Mouse (Mus musculus) spleen, postnatal 14 days (tissue): Measurements from ENCODE around the gene Nek11.

Source experiments
- DNase-seq, 2 experiments: peaks; one replicate each; pipeline ENCODE4 v3.0.0; 2021 to 2022; ENCODE audit warnings: low spot score in 2 of 2

The Nek11 gene

DNA sequence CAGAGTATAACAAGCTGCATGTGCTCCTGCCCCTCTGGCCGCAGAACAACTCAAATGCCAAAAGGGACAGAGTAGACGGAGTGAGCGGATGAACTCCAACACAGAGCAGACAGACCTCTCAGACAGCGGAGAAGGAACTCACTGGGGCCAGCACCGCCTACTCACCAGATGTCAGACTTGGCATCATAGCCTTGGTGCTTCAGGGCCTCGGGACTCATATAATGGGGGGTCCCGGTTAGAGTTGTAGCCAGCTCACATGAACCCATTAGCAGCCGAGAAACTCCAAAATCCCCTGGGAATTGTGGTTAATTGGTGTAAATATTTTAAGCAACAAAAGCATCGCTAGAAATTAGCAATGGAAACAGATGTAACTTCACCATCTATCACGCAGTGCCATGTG, 82.1 kb downstream of the Nek11 start:
- DNase-seq = no peak

DNA sequence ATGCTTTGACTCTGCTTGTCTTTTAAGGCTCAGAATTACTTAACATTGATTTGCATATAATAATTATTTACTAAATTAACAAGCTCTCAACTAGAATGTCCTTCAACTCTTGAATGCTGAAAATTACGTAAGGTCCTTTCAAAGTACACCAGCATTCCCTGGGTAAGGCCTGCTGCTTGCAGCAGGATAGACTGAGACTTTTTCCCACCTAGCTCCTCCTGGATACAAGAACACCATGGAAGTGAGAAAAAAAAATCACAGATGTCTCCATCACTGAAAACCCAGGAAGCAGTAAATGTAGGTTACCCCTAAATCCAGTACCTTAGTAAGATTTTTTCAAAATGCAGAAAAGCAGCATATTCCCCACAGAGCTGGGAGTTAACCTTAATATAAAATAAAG, 82.6 kb downstream of the Nek11 start:
- DNase-seq = no peak

DNA sequence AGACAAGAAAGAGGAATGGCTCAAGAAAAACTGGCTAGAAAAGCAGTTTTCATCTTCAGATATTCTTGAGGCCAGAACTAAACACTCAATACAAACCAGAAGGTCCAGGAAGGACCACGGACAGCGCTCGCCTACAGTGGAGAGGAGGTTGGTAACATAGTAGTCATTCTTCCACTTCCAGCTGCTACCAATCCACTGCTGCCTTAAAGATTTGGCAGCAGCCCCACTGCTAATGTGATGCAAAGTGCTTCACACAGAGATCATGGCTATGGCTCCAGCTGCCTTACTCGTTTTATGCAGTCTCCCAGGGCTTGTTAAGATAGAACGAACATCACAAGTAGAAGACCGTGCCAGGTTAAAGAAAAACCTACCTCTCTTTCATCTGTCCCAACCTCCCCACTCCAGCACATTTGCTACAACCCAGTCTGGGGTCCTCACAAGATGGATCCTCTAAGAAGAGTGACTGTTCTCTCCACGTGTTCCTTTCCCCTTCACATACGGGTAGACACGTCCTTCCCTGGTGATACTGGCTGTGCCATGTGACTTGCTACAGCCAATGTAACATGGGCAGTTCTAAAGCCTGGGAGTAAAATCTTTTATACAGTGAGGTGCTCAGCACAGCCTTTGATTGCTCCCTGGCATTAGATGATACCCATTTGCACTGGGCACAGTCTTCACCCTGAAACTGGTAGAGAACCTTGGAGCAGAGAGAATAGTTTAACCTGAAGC, 85.6 kb downstream of the Nek11 start:
- no peak for DNase-seq

DNA sequence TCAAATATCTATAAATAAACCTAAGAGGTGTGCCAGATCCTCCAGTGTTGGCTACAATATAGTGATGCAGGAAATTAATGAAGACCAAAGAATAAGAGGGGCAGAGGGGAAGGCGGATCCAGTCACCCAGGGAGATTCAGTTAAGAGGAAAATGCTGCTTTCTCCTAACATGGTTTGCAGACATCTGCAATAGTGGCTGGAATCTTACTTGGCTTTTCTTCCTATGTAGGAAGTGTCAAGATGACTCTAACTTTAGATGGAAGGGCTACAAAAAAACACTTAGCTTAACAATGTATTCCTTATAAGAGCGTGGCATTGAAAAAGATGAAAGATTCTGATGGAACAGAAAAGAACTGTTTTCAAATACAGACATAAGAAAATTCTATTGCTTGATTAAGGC, 89.3 kb downstream of the Nek11 start:
- DNase-seq = no peak

DNA sequence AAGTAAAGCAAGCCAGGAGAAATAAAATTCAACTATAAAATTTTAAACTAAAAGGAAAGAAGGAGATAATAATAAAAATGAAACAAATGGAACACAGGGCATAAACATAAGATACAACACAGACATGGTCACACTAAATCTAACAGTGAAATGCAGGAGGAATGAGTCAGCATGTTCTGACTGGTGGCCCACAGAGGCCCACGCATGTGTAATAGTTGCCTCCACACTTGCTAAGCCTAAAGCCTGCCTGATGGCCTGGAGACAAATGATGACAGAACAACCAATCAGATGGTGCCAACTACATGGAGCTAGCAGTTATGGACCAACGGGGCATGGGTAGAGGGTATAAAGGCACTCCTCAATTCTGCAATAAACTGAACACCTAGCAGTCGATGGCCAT, 93.1 kb downstream of the Nek11 start:
- DNase-seq = no peak

DNA sequence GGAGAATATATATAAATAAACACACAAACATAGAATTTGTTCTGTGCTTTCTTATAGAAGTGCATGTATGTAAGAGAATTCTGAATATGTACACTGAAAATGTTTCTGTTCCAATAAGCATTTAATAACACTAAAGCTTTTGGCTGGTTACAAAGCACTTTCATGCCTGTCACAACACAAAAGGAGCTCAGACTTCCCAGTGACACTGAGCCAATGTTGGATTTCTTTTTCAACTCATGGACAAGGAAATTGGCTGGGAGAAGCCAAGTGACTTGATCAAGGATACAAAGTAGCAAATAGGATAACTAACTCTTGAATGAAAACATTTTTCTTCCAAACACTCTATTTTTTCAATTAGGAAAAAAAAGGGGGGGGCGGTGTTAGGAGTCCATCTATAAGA, 93.9 kb downstream of the Nek11 start:
- no peak for DNase-seq

DNA sequence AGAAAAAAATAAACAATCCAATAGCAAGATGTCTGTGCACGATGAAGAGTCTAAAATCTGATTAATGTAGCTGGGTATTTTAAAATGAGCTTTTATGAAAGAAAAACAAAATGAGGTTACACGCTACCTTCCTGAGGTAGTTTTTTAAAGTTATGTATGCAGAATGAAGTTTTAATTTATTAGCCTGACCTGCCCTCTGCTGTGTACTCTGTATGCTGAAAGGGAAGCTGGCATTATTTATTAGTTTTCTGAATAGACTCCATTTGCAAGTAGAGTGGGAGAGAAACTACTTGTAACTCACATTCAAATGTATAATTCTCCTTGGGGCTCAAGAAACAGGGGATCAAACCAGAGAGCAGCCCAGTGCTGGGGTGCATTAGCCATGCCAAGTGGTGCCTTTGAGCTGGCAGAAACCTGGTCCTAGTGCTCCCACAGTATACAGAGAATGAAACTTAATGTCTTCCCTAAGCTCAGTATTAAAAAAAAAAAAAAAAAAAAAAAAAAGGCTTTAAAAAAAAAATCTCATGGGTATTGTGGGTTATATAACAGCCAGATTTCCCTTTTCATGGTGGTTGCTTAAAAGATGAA, 94.5 kb downstream of the Nek11 start:
- no peak for DNase-seq

DNA sequence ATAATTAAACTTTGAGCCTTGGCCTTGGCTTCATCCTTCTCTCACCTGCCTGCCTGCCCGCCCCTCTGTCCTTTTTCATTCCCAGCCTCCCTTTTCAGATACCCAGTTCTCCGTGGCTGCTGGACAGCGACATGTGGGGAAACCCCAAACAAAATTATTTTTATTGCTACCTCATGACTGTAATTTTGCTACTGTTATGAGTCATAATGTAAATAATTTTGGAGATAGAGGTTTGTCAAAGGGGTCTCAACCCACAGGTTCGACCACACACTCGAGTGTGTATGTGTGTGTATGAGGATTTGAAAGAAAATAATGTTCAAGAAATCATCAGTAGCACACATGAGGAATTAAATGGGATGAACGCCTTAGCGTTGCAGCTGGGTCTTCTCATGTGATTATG, 110.7 kb downstream of the Nek11 start:
- DNase-seq = no peak

DNA sequence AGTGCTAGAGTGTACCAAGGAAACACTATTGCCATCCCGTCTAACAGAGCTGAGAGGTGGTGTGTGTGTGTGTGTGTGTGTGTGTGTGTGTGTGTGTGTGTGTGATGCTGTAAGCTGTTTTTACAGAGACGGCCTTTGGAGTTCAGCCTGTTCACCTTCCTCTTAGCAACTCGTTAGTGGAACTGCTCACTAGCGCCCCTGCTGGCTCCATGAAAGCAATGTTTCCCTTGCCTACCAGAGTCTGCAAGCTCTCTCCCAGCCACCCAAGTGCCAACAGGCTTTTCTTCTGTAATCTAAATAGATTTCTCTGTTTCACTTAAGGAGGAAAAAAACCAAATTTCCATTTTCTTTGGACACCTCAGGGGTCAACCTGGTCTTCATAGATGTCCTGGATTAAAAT, 112.6 kb downstream of the Nek11 start:
- no peak for DNase-seq

DNA sequence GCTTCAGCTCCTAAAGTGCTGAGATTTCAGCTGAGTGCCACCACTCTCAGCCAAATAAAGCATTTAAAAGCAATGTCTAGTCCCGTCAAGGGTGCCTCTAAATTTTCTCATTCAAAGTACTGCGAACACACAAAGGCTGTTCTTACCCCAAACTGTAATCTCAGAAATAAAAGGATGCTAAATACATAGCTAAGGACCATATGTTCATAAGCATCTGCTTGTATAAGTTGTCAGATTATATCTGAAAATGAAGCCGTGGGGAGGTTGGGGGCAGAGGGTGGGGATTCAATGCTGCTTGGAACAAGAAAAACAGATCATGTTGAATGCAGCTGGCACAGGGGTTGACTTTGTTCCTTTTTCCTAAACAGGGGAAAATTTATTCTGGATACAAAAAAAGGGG, 120.4 kb downstream of the Nek11 start:
- DNase-seq = no peak

DNA sequence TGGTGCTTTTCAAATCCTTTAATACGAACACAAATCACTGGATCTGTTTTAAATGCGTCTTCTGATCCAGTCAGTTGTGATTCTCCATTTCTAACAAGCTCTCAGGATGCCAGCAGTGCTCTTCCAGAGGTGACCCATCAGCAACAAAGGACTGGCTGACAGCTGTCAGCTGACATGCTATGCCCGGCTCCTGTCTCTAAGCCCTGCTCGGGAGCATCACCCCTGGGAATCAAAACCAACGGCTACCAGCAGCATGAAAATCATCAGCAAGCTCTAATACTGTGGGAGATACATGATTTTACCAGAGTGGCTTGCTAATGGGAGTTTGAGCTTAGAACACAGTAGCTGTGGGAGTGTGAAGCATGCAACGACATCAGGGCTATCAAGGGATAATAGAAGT, 121.0 kb downstream of the Nek11 start:
- DNase-seq = no peak

DNA sequence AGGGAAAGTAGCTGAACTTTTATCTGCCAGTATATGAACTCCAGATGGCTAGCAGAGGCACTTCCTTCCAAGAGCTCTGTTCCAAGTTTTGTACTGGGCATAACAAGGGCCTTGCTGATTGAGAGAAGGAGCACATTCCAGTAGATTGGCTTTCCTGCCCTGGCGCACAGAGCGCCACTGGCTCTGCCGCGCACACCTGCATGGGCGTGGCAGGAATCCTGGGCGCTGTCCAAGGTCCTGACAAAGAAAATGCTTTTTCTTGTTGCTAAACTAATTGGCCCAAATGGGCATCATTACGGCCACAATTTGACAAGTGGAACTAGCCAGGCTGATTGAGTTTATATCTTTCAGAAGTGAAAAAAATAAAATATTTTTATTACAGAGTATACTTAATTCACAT, 123.1 kb downstream of the Nek11 start:
- no peak for DNase-seq

DNA sequence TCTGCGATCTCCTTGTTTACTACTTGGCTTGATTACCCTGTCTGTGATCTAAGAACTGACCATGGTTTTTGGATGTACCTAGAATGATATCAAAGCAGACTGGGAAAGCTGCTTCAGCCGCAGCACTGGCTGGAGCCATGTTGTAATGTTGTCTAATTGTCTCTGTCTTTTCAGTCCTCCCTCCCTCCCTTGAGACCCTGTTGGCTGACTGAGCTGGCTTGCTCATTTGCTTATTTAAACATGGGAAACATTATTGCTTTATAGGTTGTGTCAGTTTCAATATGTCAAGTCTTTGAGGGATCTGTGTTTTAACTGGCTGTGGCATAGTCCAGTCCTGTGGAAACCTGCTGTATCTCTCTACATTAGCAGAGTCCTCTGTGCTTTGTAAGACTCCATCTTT, 132.2 kb downstream of the Nek11 start:
- DNase-seq = no peak

DNA sequence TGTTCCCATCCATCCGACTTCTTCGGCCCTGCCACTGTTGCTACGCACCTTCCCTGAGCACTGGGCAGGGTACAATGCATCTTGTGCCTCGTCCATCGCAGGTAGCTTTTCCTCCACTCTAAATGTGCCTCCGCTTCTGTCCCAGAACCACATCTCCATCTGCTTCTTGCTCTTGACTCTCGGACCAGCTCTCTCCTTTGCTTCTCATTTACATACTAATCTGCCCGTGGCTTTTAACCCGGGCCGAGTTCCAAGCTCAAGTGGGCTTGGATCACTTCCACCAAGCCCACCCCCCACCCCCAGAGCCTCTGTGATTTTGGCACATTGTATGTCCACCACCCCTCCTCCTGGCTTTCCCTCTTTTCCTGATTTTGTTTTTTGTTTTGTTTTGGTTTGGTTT, 137.7 kb downstream of the Nek11 start:
- no peak for DNase-seq

DNA sequence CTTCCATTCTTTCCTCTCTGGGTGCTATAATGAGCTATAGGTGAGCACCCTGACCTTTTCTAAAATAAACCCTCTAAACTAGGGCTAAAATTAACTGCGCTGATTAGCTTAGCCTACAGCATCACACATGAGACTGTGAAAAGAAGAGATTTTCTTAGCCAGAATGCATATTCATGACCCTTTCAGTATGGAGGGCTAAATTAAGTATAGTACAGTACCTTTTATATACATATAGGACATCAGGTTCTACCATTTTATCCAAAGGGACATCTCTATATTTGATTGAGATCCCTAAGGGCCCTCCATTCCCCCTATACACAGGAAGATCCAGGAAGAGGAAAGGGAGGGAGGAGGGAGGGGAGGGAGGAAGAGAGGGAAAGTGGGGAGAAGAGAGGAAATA, 141.2 kb downstream of the Nek11 start:
- no peak for DNase-seq

DNA sequence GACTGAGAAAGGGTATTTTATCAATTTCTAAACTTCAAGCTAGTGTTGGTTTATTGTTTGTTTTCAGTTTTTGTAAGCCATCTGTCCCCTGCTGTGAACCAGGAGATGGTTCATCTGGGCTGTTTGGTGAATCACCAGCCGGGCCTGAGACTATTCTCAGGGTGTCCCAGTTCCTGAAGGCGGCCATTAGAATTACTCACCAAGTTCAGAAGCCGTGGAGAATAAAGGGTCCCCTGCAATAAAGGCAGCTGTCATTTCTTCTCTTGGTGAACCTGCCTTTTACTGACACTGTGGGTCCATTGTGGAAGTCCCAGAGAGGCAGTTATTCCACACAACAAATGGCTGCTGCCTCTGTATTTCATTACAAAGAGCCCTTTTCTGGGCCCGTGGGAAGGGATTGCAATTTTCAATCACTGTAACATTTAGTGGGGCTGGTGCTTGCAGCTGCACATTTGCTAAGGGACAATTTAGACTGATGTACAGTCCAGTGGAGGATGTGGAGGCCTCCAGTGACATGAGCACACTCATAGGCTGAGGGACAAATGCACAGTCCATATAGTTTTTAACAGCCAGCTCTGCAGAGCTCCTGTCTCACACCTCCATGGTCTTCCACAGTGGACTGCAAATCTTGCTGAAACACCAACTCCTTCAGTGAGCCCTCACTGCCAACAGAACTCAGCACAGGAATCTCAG, 142.8 kb downstream of the Nek11 start:
- no peak for DNase-seq

DNA sequence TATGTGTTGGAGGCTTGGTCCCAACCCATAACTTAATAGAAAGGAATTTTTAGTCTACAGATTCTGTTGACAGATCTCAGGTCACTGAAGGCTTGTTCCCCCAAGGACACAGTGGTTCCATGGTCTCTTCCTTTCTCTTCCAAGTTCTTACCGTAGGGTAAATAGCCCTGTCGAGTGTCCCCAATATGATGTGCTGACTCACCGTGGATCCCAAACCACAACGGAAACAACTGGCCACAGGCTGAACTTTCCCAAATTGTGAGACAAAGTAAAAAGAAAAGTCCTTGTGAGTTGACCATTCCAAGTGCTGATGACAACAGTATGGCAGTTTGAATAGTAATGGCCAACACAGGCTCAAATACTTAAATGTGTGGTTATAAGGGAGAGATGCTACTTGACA, 144.1 kb downstream of the Nek11 start:
- DNase-seq = no peak

DNA sequence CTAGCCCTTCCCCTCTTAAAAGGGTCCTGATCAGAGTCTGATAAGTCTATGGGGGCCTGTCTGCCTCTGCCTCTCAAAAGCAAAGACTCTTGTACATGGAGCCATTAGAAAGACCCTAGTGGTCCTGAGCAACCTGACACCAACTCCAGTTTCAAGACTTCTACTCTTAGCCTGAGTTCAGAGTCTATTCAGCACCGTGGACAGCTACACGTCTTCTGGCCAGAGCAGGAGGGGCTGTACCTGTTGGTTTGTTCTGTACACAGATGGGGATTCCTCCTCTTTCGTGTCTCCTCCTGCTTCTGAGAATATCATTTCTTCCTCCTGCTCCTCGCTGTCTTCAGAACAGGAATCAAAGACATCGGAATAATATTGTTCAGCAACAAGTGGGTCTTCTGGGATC, 151.3 kb downstream of the Nek11 start:
- DNase-seq = no peak

DNA sequence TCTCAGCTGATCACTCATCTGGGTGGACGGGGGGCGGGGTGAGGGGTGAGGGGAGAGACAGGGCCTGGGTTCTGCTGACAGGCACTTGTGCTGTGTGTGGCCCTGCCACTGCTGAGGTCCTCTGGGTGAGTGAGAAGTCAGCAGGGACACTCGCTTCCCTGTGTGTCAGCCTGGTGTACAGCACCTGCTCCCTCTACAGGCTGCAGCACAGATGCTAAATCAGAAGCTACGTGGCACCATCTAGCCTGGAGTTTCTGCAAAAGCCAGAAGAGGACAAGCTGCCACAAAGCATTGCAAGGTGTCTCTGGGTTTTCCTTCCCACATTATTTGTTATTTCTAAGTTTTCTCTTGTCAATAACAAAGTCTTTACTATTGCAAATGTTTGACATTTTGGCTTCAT, 180.9 kb downstream of the Nek11 start:
- DNase-seq = no peak

DNA sequence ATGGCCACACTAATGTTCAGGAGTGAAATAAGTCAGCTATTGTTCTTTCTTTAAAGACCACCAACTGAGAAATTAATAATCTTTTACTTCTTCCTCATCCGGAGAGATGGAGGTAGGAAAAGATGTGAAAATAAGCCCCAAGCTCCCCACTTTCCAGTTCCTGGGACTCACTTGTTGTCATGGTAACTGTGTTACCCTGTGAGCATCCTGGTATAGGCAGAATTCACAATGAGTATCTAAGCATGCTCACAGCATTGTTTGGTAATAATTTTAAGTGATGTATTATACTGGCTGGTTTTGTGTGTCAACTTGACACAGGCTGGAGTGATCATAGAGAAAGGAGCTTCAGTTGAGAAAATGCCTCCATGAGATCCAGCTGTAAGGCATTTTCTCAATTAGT, 195.0 kb downstream of the Nek11 start:
- DNase-seq = no peak

DNA sequence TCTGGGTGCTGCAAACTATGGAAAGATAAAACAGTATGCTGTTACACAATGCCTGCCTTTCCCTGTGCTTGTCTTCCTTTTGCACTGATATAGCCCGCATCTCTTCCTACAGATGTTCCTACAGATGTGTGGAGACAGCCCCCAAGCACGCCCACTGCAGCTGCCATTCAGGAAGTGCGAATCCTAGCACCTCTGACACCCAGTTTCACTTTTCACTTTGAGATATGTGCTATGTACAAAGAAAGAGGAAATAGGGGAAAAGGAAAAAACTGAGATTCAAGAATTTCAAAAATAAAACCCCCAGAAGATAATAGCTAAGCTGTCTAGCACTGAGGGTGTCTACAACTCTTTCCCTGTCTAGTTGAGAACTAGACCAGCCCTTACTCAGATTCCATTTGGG, 208.6 kb downstream of the Nek11 start:
- DNase-seq = no peak

DNA sequence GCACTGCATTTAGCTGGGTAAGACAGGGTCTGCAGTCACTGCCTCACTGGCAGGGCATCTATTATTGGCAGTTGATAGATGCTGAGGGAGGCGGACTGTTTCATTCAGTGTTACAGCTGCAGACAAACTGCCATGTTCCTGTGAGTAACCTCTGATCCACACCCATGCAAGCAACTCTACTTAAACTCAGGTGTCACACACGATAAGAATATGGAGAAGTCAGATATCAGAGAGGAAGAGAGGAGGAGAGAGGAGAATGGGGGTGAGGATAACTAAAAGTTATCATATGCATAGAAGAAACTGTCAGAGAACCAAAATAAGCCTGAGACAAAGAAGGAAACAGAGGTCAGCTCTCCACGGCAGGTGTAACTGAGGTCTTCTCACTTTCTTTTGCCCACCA, 212.9 kb downstream of the Nek11 start:
- DNase-seq = no peak

DNA sequence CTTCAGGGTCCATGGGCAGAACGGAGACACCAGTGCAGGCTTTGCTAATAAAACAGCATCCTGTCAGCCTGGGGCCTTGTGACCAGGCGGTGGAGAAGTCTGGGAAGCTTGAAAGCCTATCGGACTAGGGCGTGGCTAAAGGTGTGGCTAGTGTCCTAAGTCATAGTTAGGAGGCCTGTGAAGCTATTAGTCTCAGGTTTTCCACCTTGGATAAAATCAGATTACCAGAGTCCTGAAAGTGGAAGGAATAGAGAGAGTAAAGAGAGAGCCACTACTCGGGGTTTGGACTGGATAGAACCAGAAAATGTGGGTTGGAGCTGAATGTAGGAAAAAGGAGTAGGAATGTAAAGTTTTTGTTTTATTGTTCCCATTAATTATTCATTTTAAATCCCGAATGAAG, 250.3 kb downstream of the Nek11 start, which contains the start of gene 1700080E11Rik:
1700080E11Rik (minus strand) TSS at position 101 of the 400 bp plus-strand sequence.
- DNase-seq = no peak
